Mouse (Mus musculus): ENCODE measurements around the gene Cactin. TPM values are rescaled to one million over a fixed set of nuclear protein-coding genes. Genes with fewer than 3 reads are reported as not detected.

Cactin gene
- polyA plus RNA-seq, 1 experiment = 36.6 TPM

DNA sequence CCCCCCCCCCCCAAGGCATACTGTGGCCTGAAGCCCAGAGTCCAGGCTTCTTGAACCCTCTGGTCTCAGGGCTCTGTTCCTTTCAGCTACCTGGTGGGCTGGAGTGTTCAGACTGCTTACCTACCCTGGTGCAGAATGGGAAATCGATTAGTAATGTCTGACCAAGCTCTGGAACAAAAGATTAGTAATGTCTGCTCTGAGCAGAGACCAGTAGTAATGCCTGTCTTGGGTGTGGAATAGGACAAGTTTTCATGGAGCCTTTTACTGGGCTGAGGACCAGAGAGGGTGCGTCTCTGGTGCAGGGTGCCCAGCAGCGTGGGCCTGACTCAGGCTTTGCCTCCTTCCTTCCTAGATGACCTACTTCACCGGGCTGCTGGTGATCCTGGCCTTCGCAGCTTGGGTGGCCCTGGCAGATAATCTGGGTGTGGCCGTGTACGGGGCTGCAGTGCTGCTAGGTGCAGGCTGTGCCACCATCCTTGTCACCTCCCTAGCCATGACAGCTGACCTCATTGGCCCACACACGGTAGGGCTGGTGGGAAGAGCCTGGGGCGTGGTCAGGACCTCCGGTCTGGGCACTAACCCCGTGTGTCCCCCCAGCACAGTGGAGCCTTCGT, 41.5 kb downstream of the Cactin start:
- Histone ChIP-seq H3K27ac (ENCODE audit: control insufficient read depth, insufficient read depth, low read depth, low read length, poor library complexity) (peak overlapping the region; percentile 67), H3K4me3 (replicated peaks; ENCODE audit: control insufficient read depth, low read depth, low read length) (no peak overlapping the region), H3K4me1 (ENCODE audit: control insufficient read depth, insufficient read depth, low read length) (peaks cover 8% of the 10 kb centered on the region)
- TF ChIP-seq CTCF (IDR thresholded peaks at IDR 0.05; ENCODE audit: control insufficient read depth, insufficient read depth, low read length) (no peak), POLR2A (IDR thresholded peaks at IDR 0.05; ENCODE audit: borderline replicate concordance, control insufficient read depth, low read depth, low read length) (peak; percentile 66; the same call in 1 of the 2 replicates)
- 64% methylated on average over 12 of the region's 12 CpGs for WGBS

DNA sequence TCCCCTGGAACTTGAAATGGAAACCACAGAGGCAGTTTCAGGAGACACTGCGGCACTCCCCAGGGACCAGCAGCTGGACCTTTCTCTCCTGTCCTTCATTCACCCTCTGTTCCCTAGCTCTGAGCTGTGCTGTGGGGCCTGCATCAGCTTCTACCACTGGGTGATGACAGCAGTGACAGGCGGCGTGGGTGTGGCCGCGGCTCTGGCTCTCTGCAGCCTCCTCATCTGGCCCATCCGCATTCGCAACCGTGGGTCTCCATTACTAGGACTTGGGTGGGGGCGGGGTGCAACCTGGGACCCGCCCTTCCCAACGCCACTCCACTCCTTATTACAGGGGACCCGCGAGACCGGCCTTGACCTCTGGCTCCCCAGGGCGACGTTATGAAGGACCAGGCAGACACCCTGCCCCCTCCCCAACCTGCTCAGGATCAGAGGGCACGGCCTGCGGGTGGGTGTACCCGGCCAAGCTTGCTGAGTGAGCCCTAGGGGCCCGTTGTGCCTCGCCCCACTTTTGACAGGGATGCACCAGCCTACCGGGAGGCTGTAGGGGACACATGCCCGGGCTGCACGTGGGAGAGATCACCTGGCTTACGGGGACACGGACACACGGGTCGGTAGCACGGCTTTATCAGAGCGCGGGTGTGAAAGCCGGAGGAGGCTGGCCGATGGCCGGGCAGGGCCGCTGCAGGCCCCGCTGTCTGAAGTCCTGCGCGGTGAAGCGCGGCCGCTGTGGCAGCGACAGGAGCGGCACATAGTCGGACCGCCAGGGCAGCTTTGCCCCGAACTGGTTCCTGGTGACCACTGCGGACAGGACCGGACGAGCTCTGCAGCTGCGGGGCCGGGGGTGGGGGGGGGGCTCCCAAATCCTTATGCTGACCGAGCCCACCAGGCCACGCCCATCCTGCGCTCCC, 42.8 kb downstream of the Cactin start:
- Histone ChIP-seq H3K27ac (ENCODE audit: control insufficient read depth, insufficient read depth, low read depth, low read length, poor library complexity) (peak overlapping the region; percentile 67; the same call in 1 of the 2 replicates), H3K4me1 (ENCODE audit: control insufficient read depth, insufficient read depth, low read length) (peaks cover 7% of the 10 kb centered on the region), H3K4me3 (replicated peaks; ENCODE audit: control insufficient read depth, low read depth, low read length) (no peak overlapping the region)
- 91% methylated on average over 54 of the region's 54 CpGs for WGBS
- TF ChIP-seq POLR2A (IDR thresholded peaks at IDR 0.05; ENCODE audit: borderline replicate concordance, control insufficient read depth, low read depth, low read length) (no peak), CTCF (IDR thresholded peaks at IDR 0.05; ENCODE audit: control insufficient read depth, insufficient read depth, low read length) (no peak)

DNA sequence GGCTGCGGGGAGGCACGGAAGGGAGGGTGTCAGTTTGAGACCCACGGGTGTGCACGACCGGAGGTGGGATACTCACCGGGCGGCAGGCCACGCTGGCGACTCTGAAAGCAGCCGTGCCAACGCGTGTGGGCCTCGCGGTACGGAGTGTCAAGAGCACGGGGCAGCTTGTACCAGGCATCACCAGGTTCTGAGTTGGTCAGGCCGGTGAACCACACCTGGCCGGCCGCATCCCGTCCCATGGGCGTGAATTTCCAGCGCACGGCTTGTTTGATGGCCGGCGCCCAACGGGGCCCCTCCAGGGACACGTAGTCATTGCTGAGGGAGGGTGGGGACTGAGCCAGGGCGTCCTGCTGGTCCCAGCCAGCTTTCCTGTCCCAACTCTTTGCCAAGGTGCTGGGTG, 43.8 kb downstream of the Cactin start:
- 89% methylated on average over 28 of the region's 28 CpGs for WGBS
- Histone ChIP-seq H3K4me1 (ENCODE audit: control insufficient read depth, insufficient read depth, low read length) (peaks cover 7% of the 10 kb centered on the region), H3K27ac (ENCODE audit: control insufficient read depth, insufficient read depth, low read depth, low read length, poor library complexity) (no peak overlapping the region), H3K4me3 (replicated peaks; ENCODE audit: control insufficient read depth, low read depth, low read length) (no peak overlapping the region)
- TF ChIP-seq POLR2A (IDR thresholded peaks at IDR 0.05; ENCODE audit: borderline replicate concordance, control insufficient read depth, low read depth, low read length) = 0 out of 2 replicates have a peak, but pooled peaks have one; percentile 39
- no peak for TF ChIP-seq CTCF (IDR thresholded peaks at IDR 0.05; ENCODE audit: control insufficient read depth, insufficient read depth, low read length)

DNA sequence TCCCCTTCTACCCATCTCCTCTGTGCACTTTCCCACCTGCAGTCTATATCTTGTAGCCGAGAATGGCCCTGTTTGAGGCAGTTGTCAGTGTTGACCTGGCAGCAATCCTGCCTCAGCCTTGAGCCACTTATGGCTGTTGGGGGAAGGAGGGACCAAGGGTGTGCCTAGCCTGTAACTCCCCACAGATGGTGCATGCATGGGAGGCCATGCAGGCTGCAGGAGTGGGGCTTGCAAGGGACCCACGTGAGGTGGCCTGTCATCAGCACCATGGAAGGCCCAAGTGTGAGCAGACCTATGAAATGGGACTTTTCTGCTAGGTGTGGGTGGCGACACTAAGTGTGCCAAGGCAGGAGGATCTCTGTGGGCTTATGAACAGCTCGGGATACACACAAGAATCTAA, 44.2 kb downstream of the Cactin start:
- 0 out of 2 replicates have a peak overlapping the region, but pooled peaks have one; percentile 40 for H3K27ac ChIP-seq (ENCODE audit: control insufficient read depth, insufficient read depth, low read depth, low read length, poor library complexity)
- WGBS = 72% methylated on average over 4 of the region's 4 CpGs
- H3K4me3 ChIP-seq (replicated peaks; ENCODE audit: control insufficient read depth, low read depth, low read length) = no peak overlapping the region
- no peak for TF ChIP-seq POLR2A (IDR thresholded peaks at IDR 0.05; ENCODE audit: borderline replicate concordance, control insufficient read depth, low read depth, low read length)
- no peak for TF ChIP-seq CTCF (IDR thresholded peaks at IDR 0.05; ENCODE audit: control insufficient read depth, insufficient read depth, low read length)
- H3K4me1 ChIP-seq (ENCODE audit: control insufficient read depth, insufficient read depth, low read length) = peaks cover 7% of the 10 kb centered on the region

DNA sequence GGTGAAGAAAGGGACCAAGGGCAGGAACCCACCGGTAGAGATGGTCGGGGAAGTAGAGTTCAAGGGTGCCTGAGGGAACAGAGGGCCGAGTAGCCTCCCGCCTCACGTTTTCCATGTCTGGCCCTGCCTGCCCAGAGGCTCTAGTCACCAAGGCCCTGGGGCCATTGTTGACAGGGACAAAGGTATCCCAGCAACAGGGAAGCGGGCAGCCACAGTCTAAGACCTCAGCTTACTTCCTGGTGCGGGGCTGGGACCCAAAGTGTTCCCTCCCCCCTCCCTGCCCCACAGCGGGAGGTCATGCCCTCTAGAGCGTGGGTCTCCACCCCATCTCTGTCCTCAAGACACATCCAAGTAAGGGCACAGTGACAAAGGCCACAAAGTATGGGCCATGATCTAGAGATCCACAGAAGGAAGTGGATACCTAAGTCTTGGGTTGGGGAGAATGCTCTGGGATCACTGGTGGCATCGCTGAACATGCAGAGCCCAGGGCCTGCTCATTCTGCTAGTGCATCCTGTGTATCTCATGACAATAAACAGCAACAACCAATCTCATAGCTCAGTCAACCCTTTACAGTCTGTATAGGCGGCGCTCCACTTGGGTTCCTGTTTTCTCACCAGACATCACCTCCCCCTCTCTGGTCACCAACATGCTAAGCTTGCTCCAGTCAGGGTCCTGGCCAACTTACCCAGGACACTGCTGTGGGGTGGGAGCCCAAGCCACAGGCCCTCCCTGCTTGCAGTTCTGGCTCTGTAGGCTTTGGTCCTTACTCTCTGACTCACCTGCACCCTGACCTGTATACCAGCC, 45.0 kb downstream of the Cactin start, which contains the start of gene 4930404N11Rik:
Gene 4930404N11Rik, minus strand, starts transcription at position 145 of the 805 bp plus-strand sequence.
- TF ChIP-seq CTCF (IDR thresholded peaks at IDR 0.05; ENCODE audit: control insufficient read depth, insufficient read depth, low read length) = no peak
- TF ChIP-seq POLR2A (IDR thresholded peaks at IDR 0.05; ENCODE audit: borderline replicate concordance, control insufficient read depth, low read depth, low read length) = peak; percentile 50; the same call in 1 of the 2 replicates
- Histone ChIP-seq H3K4me1 (ENCODE audit: control insufficient read depth, insufficient read depth, low read length) (peaks cover 7% of the 10 kb centered on the region), H3K27ac (ENCODE audit: control insufficient read depth, insufficient read depth, low read depth, low read length, poor library complexity) (peak within 1 kb of the TSS; percentile 45), H3K4me3 (replicated peaks; ENCODE audit: control insufficient read depth, low read depth, low read length) (no peak within 1 kb of the TSS)
- WGBS = 30% methylated on average over 12 of the region's 12 CpGs

DNA sequence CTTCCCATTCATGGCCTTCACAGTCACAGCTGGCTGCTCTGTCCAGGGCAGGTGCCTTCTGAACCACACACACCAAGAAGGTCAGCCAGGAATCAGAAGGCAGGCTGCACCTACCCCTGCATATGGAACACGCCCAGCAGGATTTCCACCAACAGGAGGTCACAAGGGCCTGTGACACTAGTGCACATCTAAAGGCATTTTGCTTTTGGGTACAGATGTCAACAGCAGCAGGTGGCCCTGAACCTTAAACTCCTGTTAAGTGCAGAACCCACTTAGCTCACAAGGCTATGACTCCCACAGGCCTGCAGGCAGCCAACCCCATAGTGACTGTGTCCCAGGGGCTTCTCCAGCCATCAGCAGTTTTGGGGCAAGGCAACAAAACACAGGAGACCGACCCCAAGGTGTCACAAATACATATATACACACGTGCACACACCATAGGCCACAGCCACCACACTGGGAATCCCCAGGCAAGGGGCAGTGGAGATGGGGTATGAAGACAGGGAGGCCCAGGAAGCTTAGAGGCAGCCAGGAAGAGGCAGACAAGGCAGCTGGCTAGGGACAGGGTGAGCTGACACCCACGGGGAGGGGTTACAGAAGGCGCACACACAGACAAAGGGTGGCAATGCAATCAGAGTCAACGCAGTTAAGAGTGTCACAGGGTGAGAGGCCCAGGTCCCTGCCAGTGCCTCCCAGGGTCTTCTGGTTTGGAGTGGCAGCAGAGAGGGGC, 45.7 kb downstream of the Cactin start:
- 60% methylated on average over 6 of the region's 6 CpGs for WGBS
- Histone ChIP-seq H3K4me1 (ENCODE audit: control insufficient read depth, insufficient read depth, low read length) (peaks cover 7% of the 10 kb centered on the region), H3K4me3 (replicated peaks; ENCODE audit: control insufficient read depth, low read depth, low read length) (no peak overlapping the region), H3K27ac (ENCODE audit: control insufficient read depth, insufficient read depth, low read depth, low read length, poor library complexity) (peak overlapping the region; percentile 45; the same call in 1 of the 2 replicates)
- TF ChIP-seq CTCF (IDR thresholded peaks at IDR 0.05; ENCODE audit: control insufficient read depth, insufficient read depth, low read length) (no peak), POLR2A (IDR thresholded peaks at IDR 0.05; ENCODE audit: borderline replicate concordance, control insufficient read depth, low read depth, low read length) (no peak)

DNA sequence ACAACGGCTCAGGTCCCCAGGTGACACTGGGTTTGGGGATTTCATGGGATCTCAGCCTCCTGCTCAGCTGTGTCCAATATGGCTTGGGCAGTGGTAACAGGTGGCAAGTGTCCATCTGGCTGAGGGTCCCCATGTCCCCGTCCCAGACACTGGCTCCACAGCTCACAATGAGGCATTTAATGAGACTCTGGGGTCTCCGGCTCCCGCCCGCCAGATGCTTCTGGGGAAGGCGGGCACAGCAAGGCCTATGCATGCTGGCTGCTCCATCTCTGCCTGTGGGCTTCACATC, 46.2 kb downstream of the Cactin start:
- no peak for TF ChIP-seq POLR2A (IDR thresholded peaks at IDR 0.05; ENCODE audit: borderline replicate concordance, control insufficient read depth, low read depth, low read length)
- TF ChIP-seq CTCF (IDR thresholded peaks at IDR 0.05; ENCODE audit: control insufficient read depth, insufficient read depth, low read length) = no peak
- Histone ChIP-seq H3K4me1 (ENCODE audit: control insufficient read depth, insufficient read depth, low read length) (peaks cover 4% of the 10 kb centered on the region; the same call in 1 of the 2 replicates), H3K27ac (ENCODE audit: control insufficient read depth, insufficient read depth, low read depth, low read length, poor library complexity) (peak overlapping the region; percentile 30; the same call in 1 of the 2 replicates), H3K4me3 (replicated peaks; ENCODE audit: control insufficient read depth, low read depth, low read length) (no peak overlapping the region)
- WGBS = 88% methylated on average over 6 of the region's 6 CpGs

Data from bone marrow, adult 2 months (tissue).